Mouse (Mus musculus) 3134 (cell line): ENCODE data around the gene Epo.

ENCODE experiments used
- DNase-seq: peaks from one replicate; pipeline ENCODE4 v3.0.0-alpha.2; 2011; ENCODE audit warnings: low spot score; ENCODE audit not compliant: insufficient read length; ENCODE audit errors: extremely low read depth

Gene Epo

DNA sequence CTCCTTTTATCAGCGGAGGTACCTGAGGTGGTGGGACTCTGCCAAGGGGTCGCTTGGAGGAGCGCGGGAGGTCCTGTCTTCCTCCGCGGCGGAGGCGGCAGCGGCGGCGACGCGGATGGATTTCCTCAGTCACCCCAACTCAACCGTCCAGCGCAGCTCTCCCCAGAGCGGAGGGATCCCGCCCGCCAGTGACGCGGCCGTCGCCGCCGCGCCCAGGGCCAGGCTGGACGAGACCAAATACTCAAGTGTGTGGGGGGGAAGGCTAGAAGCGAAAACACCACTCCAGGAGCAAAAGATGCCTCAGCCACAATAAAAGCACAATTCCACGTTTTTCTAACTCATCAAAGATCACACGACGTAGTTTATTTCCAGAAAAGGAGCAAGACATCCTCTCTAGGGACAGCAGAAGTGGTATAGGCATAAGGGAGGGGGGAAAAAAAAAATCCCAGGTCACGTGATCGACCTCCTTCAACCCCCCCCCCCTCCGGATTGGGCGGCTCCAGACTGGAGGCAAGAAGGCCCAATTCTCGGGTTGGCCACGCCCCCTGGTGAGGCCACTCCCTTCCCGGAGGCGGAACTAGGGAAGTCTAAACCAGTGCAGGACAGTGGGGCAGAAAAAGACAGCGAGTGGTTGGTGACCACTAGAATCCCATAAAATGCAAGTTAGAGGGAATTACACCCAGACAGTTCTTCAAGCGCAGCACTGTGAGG, at the start of gene Epo, which contains the start of gene Gnb2:
Gene Epo, minus strand, starts transcription at position 126 of the 711 bp plus-strand sequence.
Gene Gnb2, minus strand, starts transcription at position 394 of the 711 bp plus-strand sequence.
- DNase-seq = peak; percentile 98

DNA sequence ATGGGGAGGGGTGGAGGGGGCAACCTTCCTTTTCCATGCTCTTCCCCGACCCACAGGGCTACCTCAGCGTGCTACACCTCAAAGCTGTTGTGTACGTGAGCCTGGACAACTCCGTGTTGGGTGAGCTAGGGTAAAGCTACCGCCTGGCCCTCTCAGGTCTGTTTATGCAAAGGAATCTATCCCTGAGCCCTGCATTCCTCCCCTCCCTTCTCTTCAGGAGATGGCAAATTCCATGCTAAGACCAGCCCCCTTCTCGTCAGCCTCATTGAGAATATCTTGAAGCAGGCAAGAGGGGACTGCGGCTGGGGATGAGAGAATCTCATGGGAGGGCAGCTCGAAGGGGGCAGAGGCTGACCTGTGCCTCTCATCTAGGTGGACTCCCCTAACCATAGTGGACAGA, 49.7 kb upstream of the Epo start:
- no peak for DNase-seq

DNA sequence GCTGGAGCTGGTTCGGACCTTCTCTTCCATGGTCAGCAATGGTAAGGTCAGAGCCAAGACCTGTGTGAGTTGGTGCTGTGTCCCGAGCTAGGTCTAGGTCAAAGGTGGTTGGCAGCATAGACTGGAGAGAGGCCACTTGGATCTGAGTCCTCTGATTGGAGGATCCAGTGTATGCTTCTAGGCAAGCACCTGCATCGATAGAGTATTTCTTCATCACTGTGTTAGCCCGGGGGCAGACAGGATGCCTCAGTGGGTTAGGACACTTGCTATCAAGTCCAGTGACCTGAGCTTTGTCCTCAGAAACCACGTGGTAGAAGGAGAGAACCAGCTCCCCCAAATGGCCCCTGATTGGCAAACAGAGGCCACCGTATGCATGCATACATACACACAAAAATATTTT, 47.2 kb upstream of the Epo start:
- DNase-seq = no peak

DNA sequence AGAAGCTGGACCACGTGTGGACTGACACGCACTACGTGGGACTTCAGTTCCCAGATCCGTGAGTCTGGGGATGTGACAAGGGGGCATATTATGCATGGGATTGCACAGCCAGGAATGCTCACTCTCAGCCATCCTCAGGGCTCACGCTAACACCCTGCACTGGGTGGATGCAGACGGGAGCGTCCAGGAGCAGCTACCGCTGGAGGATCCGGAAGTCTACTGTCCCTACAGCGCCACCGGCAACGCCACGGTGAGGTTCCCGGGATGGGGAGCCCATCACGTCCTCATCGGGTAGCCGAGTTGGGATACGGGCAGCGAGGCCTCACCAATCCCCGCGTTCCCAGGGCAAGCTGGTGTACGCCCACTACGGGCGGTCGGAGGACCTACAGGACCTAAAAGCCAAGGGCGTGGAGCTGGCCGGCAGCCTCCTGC, 41.4 kb upstream of the Epo start:
- DNase-seq = no peak

DNA sequence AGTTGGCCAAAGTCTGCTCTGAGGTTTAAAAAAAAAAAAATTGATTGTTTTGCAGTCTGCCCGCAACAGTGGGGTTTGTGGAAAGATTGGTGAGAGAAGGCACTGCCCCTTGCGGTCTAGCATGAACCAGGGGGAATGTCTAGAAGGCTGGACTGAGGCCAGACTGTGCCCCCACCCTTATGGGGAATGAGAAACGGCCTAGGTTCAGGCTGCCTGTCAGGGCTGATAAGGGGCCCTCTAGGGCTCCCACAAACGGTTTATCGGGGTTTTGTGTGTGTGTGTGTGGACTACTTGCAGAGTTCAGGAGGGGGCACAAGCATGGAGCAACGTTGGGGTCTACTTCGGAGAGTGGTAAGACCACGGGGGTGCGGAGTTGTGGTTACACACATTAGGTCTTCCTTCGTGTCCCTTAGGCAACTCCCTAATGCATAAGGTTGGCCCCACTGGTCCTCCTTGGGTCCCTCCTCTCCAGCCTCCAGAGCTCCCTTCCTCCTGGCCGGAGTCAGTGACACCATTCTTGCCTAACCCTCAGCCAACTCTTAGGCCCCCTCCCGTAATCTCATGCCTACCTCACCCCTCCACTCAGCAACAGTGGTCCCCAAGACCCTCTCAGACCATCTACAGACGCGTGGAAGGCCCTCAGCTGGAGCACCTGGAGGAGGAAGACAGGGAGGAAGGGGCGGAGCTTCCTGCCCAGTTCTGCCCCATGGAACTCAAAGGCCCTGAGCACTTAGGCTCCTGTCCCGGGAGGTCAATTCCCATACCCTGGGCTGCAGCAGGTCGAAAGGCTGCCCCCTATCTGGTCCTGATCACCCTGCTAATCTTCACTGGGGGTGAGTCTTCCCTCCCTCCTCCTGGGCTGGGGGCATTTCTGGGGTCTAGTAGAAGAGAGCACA, 37.9 kb upstream of the Epo start:
- no peak for DNase-seq

DNA sequence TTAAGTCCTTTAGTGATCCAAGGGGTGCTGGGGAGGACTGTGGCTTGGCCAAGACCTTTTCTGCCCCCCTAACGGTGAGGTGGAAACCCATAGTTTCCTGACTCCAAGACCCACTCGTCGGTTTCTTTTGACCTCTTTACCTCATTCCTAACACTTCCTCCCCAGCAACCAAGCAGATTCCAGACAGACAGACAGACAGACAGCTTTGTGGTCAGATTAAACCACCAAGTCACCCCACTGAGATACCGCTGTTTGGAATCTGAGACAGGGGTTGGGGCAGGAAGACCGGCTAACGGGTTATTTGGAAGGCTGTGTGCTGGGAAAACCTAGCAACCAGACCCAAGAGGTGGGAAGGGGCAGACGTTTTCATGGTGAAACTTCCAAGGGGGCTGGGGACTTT, 37.1 kb upstream of the Epo start:
- DNase-seq = no peak

DNA sequence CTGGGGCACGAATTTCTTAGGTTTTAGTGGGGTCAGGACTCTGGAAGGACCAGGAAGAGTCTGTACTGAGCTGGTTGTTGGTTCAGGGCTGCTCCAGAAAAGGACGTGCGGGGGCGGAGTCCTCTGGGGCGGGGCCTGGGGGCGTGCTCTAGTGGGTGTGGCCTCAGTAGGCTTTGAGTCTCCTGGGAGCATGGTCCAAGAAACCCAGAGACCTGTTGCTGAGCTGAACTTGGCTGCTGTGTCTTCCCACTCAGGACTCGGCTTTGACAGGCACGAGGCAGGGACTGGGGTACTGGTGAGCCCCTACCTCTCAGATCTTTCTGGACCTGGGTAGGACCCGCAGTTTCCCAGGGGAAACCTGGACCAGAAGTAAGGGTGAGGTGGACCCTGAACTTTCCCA, 36.6 kb upstream of the Epo start, which contains the start of gene Tfr2:
Gene Tfr2, plus strand, starts transcription at position 176 of the 400 bp plus-strand sequence.
- DNase-seq = peak; percentile 89

DNA sequence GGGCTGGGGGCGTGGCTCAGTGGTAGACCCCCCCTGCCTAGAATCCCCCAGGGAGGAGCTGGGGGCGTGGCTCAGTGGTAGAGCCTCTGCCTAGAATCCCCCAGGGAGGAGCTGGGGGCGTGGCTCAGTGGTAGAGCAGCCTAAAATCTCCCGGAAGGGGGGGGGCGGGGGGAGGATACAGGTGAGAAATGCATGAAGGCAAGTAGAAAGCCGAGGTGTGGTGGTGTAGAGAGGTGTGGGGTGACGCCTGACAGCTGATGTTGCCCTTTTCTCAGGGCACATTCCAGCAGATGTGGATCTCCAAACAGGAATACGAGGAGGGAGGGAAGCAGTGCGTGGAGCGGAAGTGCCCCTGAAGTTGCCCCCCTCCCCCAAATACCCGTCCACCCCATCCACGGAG, 36.0 kb upstream of the Epo start:
- no peak for DNase-seq

DNA sequence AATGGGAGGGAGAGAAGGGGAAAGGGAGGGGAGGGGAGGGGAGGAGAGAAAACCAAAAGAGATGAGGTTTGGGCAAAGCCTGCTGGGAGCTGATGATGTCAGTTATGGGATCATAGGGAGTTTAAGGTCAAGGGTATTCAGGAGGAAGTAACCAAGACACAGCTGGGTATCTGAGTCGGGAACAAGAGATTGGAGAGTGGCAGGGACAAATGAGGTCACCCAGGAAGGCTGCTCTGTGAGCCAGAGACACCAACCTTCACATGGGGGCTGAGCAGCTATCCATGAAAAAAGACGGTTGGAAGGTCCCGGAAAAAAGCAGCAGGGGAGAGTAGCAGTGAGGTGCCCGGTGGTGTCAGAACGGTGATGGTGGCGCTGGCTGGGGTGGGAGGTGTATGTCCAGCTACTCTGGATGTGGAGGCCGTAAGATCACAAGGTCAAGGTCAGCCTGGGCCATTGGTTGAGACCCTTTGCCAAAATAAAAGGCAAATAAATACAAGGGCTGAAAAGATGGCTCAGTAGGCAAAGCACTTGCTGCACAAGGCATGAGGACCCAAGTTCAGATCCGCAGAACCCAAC, 35.3 kb upstream of the Epo start:
- no peak for DNase-seq

DNA sequence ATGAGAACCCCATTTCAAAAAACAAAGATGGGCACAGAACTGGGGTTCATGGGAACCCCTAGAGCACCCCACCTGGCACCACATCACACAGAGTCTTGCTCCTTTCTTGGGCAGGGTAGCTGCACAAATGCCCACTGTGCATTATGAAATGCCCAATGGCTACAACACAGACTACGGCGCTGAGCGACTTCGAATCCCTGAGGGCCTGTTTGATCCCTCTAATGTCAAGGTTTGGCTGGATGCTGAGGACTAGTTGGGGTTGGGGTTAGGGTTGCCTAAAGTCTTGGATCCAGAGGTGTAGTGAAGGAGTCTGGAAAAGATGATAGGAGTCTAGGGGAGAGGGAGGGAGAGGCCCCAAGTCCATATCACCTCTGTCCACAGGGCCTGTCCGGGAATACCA, 33.4 kb upstream of the Epo start:
- no peak for DNase-seq

DNA sequence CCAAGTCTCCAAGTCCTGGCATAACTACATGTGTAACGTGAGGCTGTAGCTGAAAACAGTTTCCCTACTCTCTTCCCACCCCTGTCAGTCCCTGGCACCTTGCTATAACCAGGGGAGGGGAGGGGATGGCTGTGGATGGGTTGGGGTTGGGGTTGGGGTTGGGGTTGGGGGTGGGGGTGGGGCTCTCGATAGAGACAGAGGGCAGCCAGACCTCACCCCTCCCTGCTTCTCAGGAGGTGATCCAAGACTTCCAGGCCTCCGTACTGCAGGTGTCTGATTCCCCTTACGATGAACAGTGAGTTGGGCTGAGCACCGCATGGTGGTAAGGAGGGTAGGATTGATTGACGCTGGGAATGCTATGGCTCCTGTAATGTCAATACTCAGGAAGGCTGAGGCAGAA, 32.7 kb upstream of the Epo start:
- no peak for DNase-seq

DNA sequence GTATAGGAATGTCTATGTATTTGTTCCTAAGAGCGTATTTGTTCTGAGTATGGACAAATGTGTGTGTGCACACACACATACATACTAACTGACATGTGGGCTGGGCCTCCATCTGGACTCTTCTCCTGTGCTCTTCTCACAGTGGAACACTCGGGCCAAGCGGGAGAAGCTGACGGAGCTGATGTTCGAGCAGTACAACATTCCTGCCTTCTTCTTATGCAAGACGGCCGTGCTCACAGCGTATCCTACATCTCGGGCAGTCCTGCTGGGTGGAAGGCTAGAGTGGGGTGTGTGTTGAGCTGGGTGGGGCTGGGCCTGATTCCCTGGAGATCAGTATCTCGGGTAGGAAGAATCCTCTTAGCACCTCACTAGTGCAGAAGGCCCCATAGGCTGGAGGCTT, 29.9 kb upstream of the Epo start:
- DNase-seq = no peak

DNA sequence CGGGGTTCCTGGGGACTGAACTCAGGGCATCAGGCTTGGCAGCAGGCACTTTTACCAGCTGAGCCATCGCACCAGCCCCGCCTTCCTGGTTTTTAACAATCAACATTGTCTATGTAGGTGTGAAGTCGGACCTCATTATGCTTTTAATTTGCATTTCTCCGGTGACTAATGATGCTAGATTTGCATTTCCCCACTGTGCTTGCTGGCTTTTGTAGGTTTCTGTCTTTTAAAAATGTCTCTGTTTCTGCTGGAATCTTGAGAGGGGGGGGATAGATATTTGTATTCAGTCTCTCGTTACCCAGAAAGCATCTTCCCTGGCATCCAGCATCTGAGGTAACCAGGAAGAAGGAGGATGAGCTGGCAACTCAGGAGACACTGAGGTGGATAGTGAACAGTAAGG, 28.5 kb upstream of the Epo start:
- no peak for DNase-seq

DNA sequence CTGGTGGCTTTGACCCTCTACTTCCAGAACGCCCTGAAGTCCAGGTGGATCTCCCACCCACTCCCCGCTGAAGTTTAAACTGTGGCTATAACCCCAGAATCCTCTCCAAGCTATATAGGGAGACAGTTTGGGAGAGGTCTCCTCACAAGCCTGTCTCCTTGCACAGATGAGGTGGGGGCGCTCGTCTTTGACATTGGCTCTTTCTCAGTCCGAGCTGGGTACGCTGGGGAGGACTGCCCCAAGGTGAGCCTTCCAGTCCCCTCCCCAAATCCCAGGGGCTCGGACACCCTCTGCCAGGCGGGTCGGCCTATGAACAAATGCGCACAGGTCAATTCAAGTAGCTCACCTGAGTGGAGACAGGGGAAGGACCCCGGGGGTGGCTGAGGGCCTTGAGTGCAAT, 20.9 kb upstream of the Epo start:
- DNase-seq = no peak

DNA sequence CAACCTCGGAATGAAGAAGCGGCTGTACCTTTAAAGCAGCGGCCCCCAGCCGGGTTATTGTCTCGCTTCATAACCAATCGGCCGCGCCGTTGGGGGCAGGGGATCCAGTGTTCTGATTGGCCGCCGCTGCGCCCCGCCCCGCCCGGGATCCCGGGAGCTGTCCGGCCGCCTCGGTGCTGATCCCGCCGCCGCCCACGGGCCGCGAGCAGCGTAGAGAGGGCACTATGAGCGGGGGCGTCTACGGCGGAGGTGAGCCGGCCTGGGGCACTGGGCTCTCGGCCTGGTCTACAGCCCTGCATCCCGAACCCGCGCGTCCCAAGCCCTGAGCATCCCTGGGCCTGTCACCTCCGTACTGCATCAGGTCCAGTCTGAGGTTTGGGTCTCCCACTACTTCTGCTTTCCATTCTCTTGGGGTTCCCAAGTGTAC, 20.4 kb upstream of the Epo start, which contains the start of gene Actl6b:
Gene Actl6b, plus strand, starts transcription at position 107 of the 427 bp plus-strand sequence.
- no peak for DNase-seq

DNA sequence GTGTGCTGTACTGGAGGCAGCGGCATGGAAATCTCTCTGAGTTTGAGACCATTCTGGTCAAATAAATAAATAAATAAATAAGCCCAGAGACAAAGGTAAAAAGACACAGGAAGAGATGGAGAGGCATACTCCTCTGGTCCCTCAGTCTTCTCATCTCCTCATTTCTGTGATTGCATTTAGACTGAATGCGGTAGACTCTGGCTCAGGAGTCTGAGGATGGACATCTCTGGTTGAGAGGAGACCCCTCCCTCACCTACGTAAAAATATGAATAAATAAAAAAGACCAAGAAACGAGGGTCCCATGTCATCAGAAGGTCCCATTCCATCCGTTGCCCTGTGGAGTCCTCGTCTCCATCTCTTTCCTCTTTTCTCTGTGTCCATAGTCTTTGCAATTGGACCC, 20.0 kb upstream of the Epo start:
- no peak for DNase-seq

DNA sequence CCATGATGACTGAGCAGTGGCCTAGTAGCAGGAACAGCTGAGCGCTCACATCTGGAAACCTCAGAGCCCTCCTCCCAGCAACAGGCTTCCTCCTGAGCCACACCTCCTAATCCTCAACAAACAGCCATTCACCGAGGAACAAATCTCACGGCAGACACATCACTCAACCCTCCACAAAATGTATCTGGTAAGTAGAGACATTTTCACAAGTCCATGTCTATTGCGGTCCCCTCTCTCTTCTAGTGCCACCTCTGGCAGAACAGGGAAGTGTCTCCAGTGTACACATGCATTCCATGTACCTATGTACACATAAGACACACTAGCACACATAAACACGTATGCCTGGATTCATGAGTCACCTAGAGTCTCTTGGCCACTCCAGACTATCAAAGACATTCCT, 18.1 kb upstream of the Epo start:
- no peak for DNase-seq

DNA sequence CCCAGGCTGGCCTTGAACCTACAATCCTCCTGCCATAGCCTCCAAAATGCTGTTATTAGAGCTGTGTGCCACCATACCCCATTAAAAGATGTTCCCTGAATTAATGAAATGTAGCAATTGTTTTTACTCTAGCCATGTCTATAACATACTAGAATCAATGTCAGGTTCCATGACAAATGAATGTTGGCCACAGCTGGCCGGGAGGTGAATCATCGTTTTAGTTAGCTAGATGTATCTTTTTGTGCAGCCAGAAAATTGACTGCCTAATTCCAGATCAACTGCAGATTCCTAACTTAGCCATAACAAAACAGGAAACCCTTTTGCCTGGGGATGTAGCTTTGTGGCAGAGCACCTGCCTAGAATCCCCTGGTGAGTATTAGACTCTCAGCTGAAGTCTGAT, 16.8 kb upstream of the Epo start:
- DNase-seq = no peak

DNA sequence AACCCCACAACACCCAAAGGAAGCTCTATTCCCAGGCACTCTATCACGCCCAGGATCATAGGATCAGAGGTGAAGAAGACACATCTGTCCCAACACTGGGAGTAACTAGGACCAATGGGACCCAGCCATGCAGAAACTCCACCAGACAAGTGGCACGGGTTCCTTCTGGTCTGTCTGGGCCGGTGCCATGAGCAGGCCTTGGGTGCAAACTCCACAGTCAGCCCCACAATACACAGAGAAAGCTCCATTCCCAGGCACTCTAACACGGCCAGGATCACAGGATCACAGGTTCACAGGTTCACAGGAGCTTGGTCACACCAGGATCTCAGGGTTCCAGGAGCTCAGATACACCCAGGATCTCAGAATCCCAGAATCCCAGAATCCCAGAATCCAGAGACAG, 12.6 kb upstream of the Epo start:
- no peak for DNase-seq

DNA sequence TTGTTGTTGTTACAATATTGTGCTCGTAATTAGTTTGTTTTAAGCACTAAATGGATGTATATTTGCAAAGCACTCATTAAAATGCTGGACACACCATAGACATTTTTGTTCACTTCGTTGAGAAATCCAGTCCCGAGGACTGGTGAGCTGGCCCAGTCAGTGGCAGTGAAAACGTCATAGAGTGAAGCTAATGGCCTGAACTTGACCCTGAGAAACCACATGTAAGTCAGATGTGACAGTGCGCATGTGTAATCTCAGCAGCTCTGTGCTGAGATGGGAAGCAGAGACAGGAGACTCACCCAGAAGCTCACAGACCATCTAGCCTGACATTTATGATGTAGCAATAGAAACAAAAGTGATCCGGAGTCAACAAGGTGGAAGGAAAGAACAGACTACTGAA, 11.9 kb upstream of the Epo start:
- no peak for DNase-seq

DNA sequence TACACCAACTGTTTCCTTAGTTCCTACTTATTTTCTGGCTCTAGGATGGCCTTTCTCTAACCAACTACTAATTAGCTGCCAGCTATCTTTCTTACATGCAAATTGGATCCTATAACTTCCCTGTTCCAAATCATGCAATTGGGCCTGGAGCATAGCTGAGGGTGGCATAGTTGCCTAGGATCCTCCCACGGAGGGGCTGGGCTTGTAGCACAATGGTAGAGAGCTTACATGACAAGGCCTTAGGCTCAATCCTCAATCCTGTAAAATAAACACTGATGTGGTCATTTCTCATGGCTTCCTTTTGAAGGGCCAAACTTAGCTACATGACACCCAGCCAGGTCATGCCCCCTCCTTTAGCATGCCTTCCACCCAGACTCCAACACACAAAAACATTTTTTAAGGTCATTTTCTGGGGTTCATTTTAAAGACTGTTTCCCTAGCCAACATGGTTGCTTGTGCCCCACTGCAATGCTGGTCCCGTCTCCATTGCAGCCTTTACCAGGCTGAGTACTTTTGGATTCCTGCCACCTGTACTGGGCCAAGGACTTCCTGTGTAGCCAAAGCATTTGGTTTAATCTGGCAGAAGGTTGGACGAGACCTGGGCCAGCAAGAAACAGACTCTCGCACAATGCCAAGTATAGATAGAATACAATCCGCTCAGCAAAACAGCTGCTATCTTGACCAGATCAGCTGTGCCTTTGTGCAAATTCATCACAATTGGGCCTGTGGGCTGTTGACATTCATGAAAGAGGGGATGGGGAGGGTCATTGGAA, 8.9 kb upstream of the Epo start:
- DNase-seq = peak; percentile 37
